Mouse (Mus musculus) lung, postnatal 0 days (tissue): ENCODE data around the gene Ppp1r14c. TPM values are rescaled to one million over a fixed set of nuclear protein-coding genes. Genes with fewer than 3 reads are reported as not detected.

Experiments
- ATAC-seq: fragments of 200-750 bp; cut with Nextera tagmentation; 2 replicates; pipeline ENCODE4 v1.8.0; 2017; ENCODE audit warnings: moderate library complexity
- DNase-seq: peaks from one replicate; pipeline ENCODE4 v3.0.0-alpha.2; 2016; ENCODE audit warnings: low spot score
- H3K27ac ChIP-seq: fragments of 300-500 bp; sonication (generic); 2 replicates; pipeline ENCODE4 v1.5.1; 2014; ENCODE audit warnings: antibody characterized with exemption, mild to moderate bottlenecking, low read length, mixed read lengths
- H3K27me3 ChIP-seq: fragments of 300-500 bp; sonication (generic); replicated peaks from 2 replicates; pipeline ENCODE4 v1.6.1; 2014; ENCODE audit warnings: low read length, mixed read lengths; ENCODE audit not compliant: insufficient read depth
- H3K36me3 ChIP-seq: fragments of 300-500 bp; sonication (generic); 2 replicates; pipeline ENCODE4 v1.6.1; 2014; ENCODE audit warnings: low read length, mixed read lengths; ENCODE audit not compliant: insufficient read depth
- H3K4me1 ChIP-seq: fragments of 300-500 bp; sonication (generic); 2 replicates; pipeline ENCODE4 v1.6.1; 2014; ENCODE audit warnings: antibody characterized with exemption, low read depth, low read length, mixed read lengths; ENCODE audit not compliant: insufficient read depth
- H3K4me2 ChIP-seq: fragments of 300-500 bp; sonication (generic); replicated peaks from 2 replicates; pipeline ENCODE4 v1.6.1; 2014; ENCODE audit warnings: low read depth, mild to moderate bottlenecking, low read length, moderate library complexity, mixed read lengths
- H3K4me3 ChIP-seq: fragments of 300-500 bp; sonication (generic); 2 replicates; pipeline ENCODE4 v1.5.1; 2014; ENCODE audit warnings: low read depth, low read length
- H3K9ac ChIP-seq: fragments of 300-500 bp; sonication (generic); replicated peaks from 2 replicates; pipeline ENCODE4 v1.6.1; 2014; ENCODE audit warnings: low read depth, mild to moderate bottlenecking
- H3K9me3 ChIP-seq: fragments of 300-500 bp; sonication (generic); 2 replicates; pipeline ENCODE4 v1.6.1; 2016; ENCODE audit warnings: low read length, mixed read lengths
- CTCF ChIP-seq: IDR thresholded peaks from 2 replicates; pipeline ENCODE4 v1.5.1; 2016; ENCODE audit warnings: antibody characterized with exemption, mild to moderate bottlenecking
- EP300 ChIP-seq: IDR thresholded peaks from 2 replicates; pipeline ENCODE4 v1.6.1; 2016; ENCODE audit warnings: antibody characterized with exemption, mild to moderate bottlenecking, control low read depth
- WGBS: fragments of 180-500 bp; shearing (Covaris S2); extraction: QIAGEN DNeasy Blood & Tissue Kit; methylation state at CpG from one replicate; pipeline ENCODE4 v1.1.7; 2014; 5-methylcytosine and 5-hydroxymethylcytosine counted together
- polyA plus RNA-seq: library from polyadenylated mRNA; unstranded; fragments of >200 nt; fragmentation: Nextera tagmentation; extraction: Ambion mirVana; gene quantifications from 2 replicates; pipeline ENCODE4 v1.2.1, GENCODE M21; 2015

Gene Ppp1r14c
- polyA plus RNA-seq, 1 experiment from 2014 or later: 148 TPM

DNA sequence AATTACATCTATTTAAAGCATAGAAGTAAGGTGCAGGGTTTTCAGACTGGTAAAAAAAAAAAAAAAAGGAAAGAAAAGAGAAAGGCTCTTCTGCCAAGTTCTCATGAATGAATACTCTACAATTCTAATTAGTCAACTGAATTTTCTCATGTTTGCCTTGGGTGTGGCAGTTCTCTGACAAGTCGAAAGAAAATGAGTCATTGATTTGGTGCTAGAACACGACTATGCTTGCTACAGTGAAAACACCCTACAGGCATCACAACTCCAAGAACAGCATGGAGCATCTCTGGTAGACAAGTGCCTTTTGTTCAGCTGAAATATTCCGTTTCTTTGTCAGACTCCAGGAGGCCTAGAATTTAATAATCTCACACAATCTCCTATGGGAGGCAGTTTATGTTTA is 17.3 kb downstream of the Ppp1r14c start:
- DNase-seq (no peak), ATAC-seq (no peak)
- no peak for TF ChIP-seq CTCF
- no peak for TF ChIP-seq EP300
- WGBS: 50% methylated on average over 3 of the region's 3 CpGs
- no peak overlapping the region for H3K4me2 ChIP-seq
- no peaks in the 10 kb centered on the region for H3K9me3 ChIP-seq
- H3K27ac ChIP-seq: no peak overlapping the region
- H3K4me1 ChIP-seq: no peaks in the 10 kb centered on the region
- no peak overlapping the region for H3K9ac ChIP-seq
- no peaks in the 10 kb centered on the region for H3K27me3 ChIP-seq
- no peak overlapping the region for H3K4me3 ChIP-seq
- H3K36me3 ChIP-seq: no peaks in the 10 kb centered on the region

DNA sequence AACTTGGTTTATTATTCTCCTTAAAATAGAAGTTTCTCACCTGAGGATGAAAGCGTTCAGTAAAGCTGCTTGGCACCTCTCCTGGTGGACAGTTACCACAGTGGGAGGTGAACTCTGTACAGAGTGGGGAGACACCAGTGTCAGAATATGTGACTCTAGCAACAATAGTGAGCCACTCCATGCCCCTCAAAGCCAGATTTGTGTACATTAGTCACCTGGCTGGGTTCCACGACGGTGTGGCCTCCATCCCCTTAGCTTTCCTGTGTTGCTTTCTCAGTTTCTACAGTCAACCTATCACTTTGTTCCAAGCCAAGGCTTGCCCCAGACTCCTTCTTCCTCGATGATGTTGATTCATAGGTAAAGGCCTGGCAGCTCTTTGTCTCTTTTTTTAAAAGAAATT is 26.4 kb downstream of the Ppp1r14c start:
- Histone ChIP-seq H3K4me1 (peaks cover 4% of the 10 kb centered on the region; the same call in 1 of the 2 replicates), H3K9me3 (no peaks in the 10 kb centered on the region), H3K4me3 (no peak overlapping the region), H3K9ac (no peak overlapping the region), H3K36me3 (no peaks in the 10 kb centered on the region), H3K4me2 (no peak overlapping the region), H3K27me3 (no peaks in the 10 kb centered on the region), H3K27ac (no peak overlapping the region)
- DNase-seq: peak; percentile 33
- WGBS: 54% methylated on average over 4 of the region's 4 CpGs
- TF ChIP-seq EP300 (no peak), CTCF (no peak)
- 0 out of 2 replicates have a peak, but pooled peaks have one; percentile 24 for ATAC-seq

DNA sequence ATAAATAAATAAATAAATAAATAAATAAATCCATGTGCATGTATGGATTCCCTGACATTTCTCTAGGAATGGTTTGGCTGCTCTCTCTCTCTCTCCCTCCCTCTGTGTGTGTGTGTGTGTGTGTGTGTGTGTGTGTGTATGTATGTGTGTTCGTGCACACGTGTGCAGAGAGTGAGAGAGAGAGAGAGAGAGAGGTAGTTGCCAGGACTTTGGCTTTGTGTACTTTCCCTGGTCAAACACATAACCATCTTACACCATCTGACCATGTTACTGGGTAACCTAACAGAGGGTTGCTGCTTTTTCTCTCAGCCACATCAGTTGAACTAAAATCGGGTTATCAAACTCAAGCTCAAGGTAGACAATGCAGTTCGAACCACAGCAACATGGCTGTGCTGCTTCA is 27.7 kb downstream of the Ppp1r14c start:
- Histone ChIP-seq H3K9ac (no peak overlapping the region), H3K9me3 (no peaks in the 10 kb centered on the region), H3K27ac (no peak overlapping the region), H3K36me3 (no peaks in the 10 kb centered on the region), H3K4me1 (peaks cover 4% of the 10 kb centered on the region; the same call in 1 of the 2 replicates), H3K4me2 (no peak overlapping the region), H3K4me3 (no peak overlapping the region), H3K27me3 (no peaks in the 10 kb centered on the region)
- no peak for ATAC-seq
- WGBS: 85% methylated on average over 4 of the region's 4 CpGs
- no peak for TF ChIP-seq EP300
- TF ChIP-seq CTCF: no peak
- DNase-seq: no peak

DNA sequence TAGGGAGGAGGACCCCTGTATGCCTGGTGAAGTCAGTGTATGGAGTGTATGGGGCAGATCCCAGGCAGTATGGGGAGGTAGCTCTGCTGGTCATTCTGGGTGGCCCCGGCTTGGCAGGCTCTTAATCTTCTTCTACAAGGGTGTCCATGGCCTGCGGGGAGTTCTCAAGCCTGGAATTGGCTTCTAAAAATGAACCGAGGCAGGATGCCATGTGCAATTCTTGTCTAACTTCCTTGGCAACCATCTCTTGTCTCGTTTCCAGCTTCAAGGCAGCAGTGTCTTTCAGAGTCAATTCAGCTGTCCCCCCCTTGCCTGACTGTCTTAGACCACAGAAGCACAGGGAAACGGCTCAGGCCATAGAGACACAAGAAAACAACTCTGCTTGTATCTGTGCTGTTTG is 28.3 kb downstream of the Ppp1r14c start:
- whole genome bisulfite sequencing: 51% methylated on average over 5 of the region's 5 CpGs
- H3K4me1 ChIP-seq: peaks cover 4% of the 10 kb centered on the region; the same call in 1 of the 2 replicates
- peak; percentile 73 for DNase-seq
- TF ChIP-seq EP300: no peak
- TF ChIP-seq CTCF: no peak
- no peaks in the 10 kb centered on the region for H3K27me3 ChIP-seq
- H3K9ac ChIP-seq: no peak overlapping the region
- H3K36me3 ChIP-seq: no peaks in the 10 kb centered on the region
- H3K4me2 ChIP-seq: no peak overlapping the region
- ATAC-seq: peak; percentile 39
- no peak overlapping the region for H3K4me3 ChIP-seq
- no peak overlapping the region for H3K27ac ChIP-seq
- no peaks in the 10 kb centered on the region for H3K9me3 ChIP-seq

DNA sequence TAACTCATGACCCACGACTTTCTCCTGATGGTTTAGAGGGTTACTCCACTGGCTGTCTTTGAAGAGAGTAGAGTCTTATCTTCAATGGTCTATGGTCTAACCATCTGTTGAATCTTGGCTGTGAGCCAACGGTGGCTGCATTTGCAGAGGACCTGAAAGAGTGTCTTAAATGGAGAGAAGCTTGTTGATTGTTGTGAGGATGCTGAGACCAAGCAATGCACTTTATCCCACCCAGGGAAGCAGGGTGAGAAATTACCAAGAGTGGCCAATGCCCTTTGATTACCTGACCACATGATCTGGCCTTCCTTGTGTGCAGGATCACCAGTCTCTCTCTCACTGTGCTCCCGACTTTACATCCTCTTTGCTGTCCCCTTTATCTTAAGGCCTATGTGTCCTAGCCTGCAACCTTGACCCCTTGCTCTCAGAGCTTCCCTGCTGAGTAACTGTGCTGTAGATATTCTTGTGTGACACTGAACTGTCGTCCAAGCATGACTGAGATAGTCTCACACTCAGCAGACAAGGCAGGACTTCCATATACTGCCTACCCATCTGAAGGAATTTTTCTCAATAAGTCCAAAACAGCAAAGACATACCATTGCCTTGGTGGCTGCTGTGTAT is 28.9 kb downstream of the Ppp1r14c start:
- Histone ChIP-seq H3K4me2 (no peak overlapping the region), H3K4me1 (peaks cover 4% of the 10 kb centered on the region; the same call in 1 of the 2 replicates), H3K4me3 (no peak overlapping the region), H3K9ac (no peak overlapping the region), H3K36me3 (no peaks in the 10 kb centered on the region), H3K9me3 (no peaks in the 10 kb centered on the region), H3K27me3 (no peaks in the 10 kb centered on the region), H3K27ac (no peak overlapping the region)
- DNase-seq: no peak
- TF ChIP-seq CTCF (no peak), EP300 (no peak)
- no peak for ATAC-seq
- 38% methylated on average over 4 of the region's 4 CpGs for WGBS

DNA sequence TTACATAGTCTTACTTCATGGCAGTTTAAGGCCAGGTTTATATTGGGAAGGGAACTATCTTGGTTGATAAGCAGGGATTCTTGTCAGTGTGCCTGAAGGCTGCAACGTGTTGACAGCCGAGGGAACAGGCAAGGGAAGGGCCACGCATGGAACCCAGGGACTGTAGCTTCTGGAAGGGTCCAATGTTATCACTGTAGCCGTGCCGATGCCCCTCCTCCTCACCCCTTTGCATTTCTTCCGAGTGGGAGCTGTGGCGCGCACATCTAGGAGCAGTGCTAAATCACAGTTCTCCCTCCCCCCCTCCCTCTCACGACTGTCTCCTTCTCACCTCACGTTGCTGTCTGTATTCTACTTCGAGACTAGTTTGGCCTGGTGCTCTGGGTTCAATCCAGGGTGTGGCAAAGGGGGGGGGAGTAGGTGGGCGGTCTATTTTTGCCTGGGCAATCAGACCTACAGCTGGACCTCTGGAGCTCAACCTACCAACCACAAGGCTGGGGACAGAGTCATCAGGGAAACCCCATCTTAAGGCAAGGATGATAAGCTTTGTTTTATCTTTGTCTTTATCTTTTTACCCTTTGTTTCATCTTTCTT is 29.6 kb downstream of the Ppp1r14c start:
- Histone ChIP-seq H3K4me1 (peaks cover 4% of the 10 kb centered on the region; the same call in 1 of the 2 replicates), H3K27ac (no peak overlapping the region), H3K4me2 (no peak overlapping the region), H3K36me3 (no peaks in the 10 kb centered on the region), H3K27me3 (no peaks in the 10 kb centered on the region), H3K4me3 (no peak overlapping the region), H3K9me3 (no peaks in the 10 kb centered on the region), H3K9ac (no peak overlapping the region)
- 47% methylated on average over 12 of the region's 12 CpGs for WGBS
- ATAC-seq (no peak), DNase-seq (no peak)
- TF ChIP-seq EP300 (no peak), CTCF (no peak)
